Mouse (Mus musculus) Patski (cell line): Measurements from ENCODE around the gene Gxylt2. TPM values are rescaled to one million over a fixed set of nuclear protein-coding genes. Genes with fewer than 3 reads are reported as not detected.

Experiments
- ATAC-seq: fragments of 100-300 bp; one replicate; pipeline ENCODE4 v1.8.0; 2021
- CTCF ChIA-PET: fragments of 350-600 bp; sonication (Branson Sonifier 250); formaldehyde crosslinking; loops from one replicate; lab custom pipeline; 2022; ENCODE audit warnings: inconsistent platforms; lab: Charles Lee
- POLR2A ChIA-PET: fragments of 350-600 bp; sonication (Branson Sonifier 250); formaldehyde crosslinking; loops from one replicate; lab custom pipeline; 2022; ENCODE audit warnings: antibody characterized with exemption, inconsistent platforms; lab: Charles Lee
- DNase-seq: peaks from one replicate; pipeline ENCODE4 v3.0.0-alpha.2; 2011; ENCODE audit warnings: low read depth, low spot score
- H3K27me3 ChIP-seq: fragments of 371-371 bp; one replicate; pipeline ENCODE4 v1.5.1; 2021
- CTCF ChIP-seq: fragments of 100-300 bp; IDR thresholded peaks from one replicate; pipeline ENCODE4 v1.5.1; 2021
- in situ Hi-C: fragments of 300-500 bp; cut with MboI; formaldehyde crosslinking; loops from 3 replicates; pipeline ENCODE4 v1.11.1; 2018; ENCODE audit warnings: low pct_unique_long_range_greater_than_20kb, mixed read lengths
- polyA plus RNA-seq: library from polyadenylated mRNA; unstranded; gene quantifications from one replicate; pipeline ENCODE4 v1.2.3, GENCODE M21; 2021

Gene Gxylt2
- polyA plus RNA-seq, 1 experiment from 2014 or later = 96.2 TPM

GRCm38 (mm10) chr6:100833355-100833754 lies 128.8 kb downstream of the Gxylt2 start, which contains the start of gene Ppp4r2:
Gene Ppp4r2 (plus strand): TSS chr6:100833622.
- ATAC-seq = peak; percentile 85
- in situ Hi-C loops = loop anchor here (5.0 to 10.0 kb wide), 2 partner anchors 36 to 129 kb away; partner anchors contain the start of gene Gxylt2
- ChIA-PET CTCF (no interaction called here), POLR2A (interaction anchor here (0.8 to 1.4 kb wide), 3 partner anchors 41 to 51 kb away, joined by 3 to 4 read pairs (median 3); no protein-coding TSS in a partner anchor)
- H3K27me3 ChIP-seq = no peaks in the 10 kb centered on the region
- no peak for DNase-seq
- TF ChIP-seq CTCF = no peak

GRCm38 (mm10) chr6:100833811-100834481 lies 129.4 kb downstream of the Gxylt2 start:
- H3K27me3 ChIP-seq = no peaks in the 10 kb centered on the region
- TF ChIP-seq CTCF = peak; percentile 73
- no peak for DNase-seq
- peak; percentile 57 for ATAC-seq
- ChIA-PET CTCF (no interaction called here), POLR2A (interaction anchor here (1.0 kb wide), 1 partner anchor 42 kb away, joined by 3 read pairs; no protein-coding TSS in a partner anchor)
- in situ Hi-C loops = loop anchor here (5.0 to 10.0 kb wide), 2 partner anchors 37 to 129 kb away; partner anchors contain the start of gene Gxylt2

GRCm38 (mm10) chr6:100834489-100835160 lies 130.1 kb downstream of the Gxylt2 start:
- CTCF ChIA-PET = no interaction called here
- TF ChIP-seq CTCF = no peak
- POLR2A ChIA-PET = interaction anchor here (0.8 kb wide), 1 partner anchor 34 kb away, joined by 3 read pairs; no protein-coding TSS in a partner anchor
- no peaks in the 10 kb centered on the region for H3K27me3 ChIP-seq
- no peak for DNase-seq
- in situ Hi-C loops = loop anchor here (5.0 to 10.0 kb wide), 2 partner anchors 37 to 130 kb away; partner anchors contain the start of gene Gxylt2
- ATAC-seq = no peak

GRCm38 (mm10) chr6:100845058-100845457 lies 140.5 kb downstream of the Gxylt2 start:
- no peak for TF ChIP-seq CTCF
- no peak for ATAC-seq
- no peaks in the 10 kb centered on the region for H3K27me3 ChIP-seq
- ChIA-PET POLR2A (interaction anchor here (1.2 kb wide), 1 partner anchor 19 kb away, joined by 3 read pairs; no protein-coding TSS in a partner anchor), CTCF (no interaction called here)
- DNase-seq = no peak
- in situ Hi-C loops = no loop called here

GRCm38 (mm10) chr6:100847264-100847663 lies 142.7 kb downstream of the Gxylt2 start:
- CTCF ChIA-PET = no interaction called here

GRCm38 (mm10) chr6:100848682-100849375 lies 144.3 kb downstream of the Gxylt2 start:
- no peak for ATAC-seq
- ChIA-PET POLR2A (no interaction called here), CTCF (no interaction called here)
- in situ Hi-C loops = no loop called here
- H3K27me3 ChIP-seq = no peaks in the 10 kb centered on the region
- DNase-seq = no peak
- TF ChIP-seq CTCF = no peak

More at GRCm38 (mm10) chr6:100847264-100847663, 142.7 kb downstream of the Gxylt2 start:
- no peak for TF ChIP-seq CTCF
- DNase-seq = no peak
- H3K27me3 ChIP-seq = no peaks in the 10 kb centered on the region
- POLR2A ChIA-PET = no interaction called here
- in situ Hi-C loops = no loop called here
- no peak for ATAC-seq

- DNase-seq (no peak), ATAC-seq (no peak)
- ChIA-PET CTCF (no interaction called here), POLR2A (interaction anchor here (0.7 kb wide), 1 partner anchor 140 kb away, joined by 3 read pairs; no protein-coding TSS in a partner anchor)
- TF ChIP-seq CTCF = no peak
- in situ Hi-C loops = no loop called here
- no peaks in the 10 kb centered on the region for H3K27me3 ChIP-seq
Observed at GRCm38 (mm10) chr6:100850671-100851081, 146.1 kb downstream of the Gxylt2 start.

GRCm38 (mm10) chr6:100851083-100851482 lies 146.5 kb downstream of the Gxylt2 start:
- CTCF ChIA-PET = interaction anchor here (1.1 kb wide), 1 partner anchor 9 kb away, joined by 3 read pairs; no protein-coding TSS in a partner anchor
- TF ChIP-seq CTCF = no peak
- ATAC-seq = no peak
- in situ Hi-C loops = no loop called here
- POLR2A ChIA-PET = no interaction called here
- no peak for DNase-seq
- H3K27me3 ChIP-seq = no peaks in the 10 kb centered on the region

Other genes starting within 250 kb of the Gxylt2 start
- 14.4 TPM for gene Shq1, start 33.6 kb upstream of the Gxylt2 start, polyA plus RNA-seq
- 119 TPM for gene Ppp4r2, start 128.9 kb downstream of the Gxylt2 start, polyA plus RNA-seq